Mouse (Mus musculus): ENCODE measurements around the gene Trim80.
"Not testable (repeated sequence)": the region's sequence is repeated elsewhere in the genome, so short reads cannot be mapped to it uniquely, and the experiment has no call there.

Gene Trim80

DNA sequence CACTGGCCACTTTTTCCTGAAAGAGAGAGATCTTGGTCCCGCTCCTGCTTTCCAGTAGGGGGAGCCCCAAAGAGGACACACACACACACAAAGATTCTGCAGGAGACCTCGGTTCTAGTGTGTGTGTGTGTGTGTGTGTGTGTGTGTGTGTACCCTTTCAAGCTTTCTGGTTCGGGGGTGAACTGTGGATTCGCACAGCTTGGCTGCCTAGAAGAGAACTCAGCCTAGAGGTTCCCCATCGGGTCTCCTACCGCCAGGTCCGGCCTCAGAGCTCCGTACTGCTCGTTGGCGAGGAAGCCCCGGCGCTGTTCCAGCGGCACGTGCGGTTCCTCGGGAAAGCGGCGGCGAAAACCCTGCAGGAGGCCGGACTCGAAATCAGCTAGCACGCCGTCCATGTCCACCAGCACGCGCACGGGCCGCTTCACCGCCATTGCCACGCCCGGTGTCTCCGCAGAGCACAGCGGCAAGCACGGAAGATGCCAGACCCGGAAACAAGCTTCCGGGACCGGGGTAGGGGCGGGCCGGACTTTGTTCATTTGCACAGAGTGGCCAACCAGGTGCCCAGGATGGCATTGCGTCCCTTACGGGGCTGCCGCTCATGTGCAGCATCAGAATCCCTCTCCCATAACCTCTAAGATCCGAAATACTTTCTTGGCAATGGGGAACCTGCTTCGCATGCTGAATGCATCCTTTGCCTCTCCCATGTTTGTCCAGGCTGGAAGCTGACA is 51.2 kb downstream of the Trim80 start, which contains the start of gene Nt5c:
Nt5c (minus strand) TSS at position 507 of the 728 bp plus-strand sequence.
- in situ Hi-C loops (cut with MboI, MseI), result no loop called here

- in situ Hi-C loops (cut with MboI, MseI), result no loop called here
These were observed 52.0 kb downstream of the Trim80 start for GRCm38 (mm10) chr11:115492387-115492786.

GRCm38 (mm10) chr11:115496559-115496958 is 56.2 kb downstream of the Trim80 start:
- in situ Hi-C loops (cut with MboI, MseI), result not testable (repeated sequence)
